Mouse (Mus musculus) adrenal gland, postnatal 14 days (tissue): Measurements from ENCODE around the gene Aprt. TPM values are rescaled to one million over a fixed set of nuclear protein-coding genes. Genes with fewer than 3 reads are reported as not detected.

Source experiments
- DNase-seq: peaks from one replicate; pipeline ENCODE4 v3.0.0; 2021; ENCODE audit warnings: mixed read lengths
- long read RNA-seq, 2 experiments: library from polyadenylated mRNA; stranded (forward); transcript quantifications; one replicate each; pipeline ENCODE4 v2.0.0; 2021
- total RNA-seq: library from RNA; stranded (reverse); gene quantifications from 2 replicates; pipeline ENCODE4 v1.2.3, GENCODE M21; 2021

Gene Aprt
- 71.3 and 74.9 TPM in 2 replicates for total RNA-seq
- long read RNA-seq, experiment 1, transcript Aprt-201 (5 exons, 849 nt), result major isoform, 40 of 46 reads
- long read RNA-seq, experiment 1, partial matches to known transcripts, result 1 of 46 reads
- long read RNA-seq, experiment 1, other reads (novel, unspliced or antisense), result 4 of 46 reads
- long read RNA-seq, experiment 2, transcript Aprt-201 (5 exons, 849 nt), result major isoform, 40 of 50 reads
- long read RNA-seq, experiment 2, partial matches to known transcripts, result 6 of 50 reads
- long read RNA-seq, experiment 2, other reads (novel, unspliced or antisense), result 3 of 50 reads

- DNase-seq, result peak; percentile 97
Measured at GRCm38 (mm10) chr8:122576648-122577022, at the start of gene Aprt. TSS of gene Aprt (minus strand) at chr8:122576909.

- DNase-seq, result no peak
Measured at GRCm38 (mm10) chr8:122625811-122626210, 49.1 kb upstream of the Aprt start.

- DNase-seq, result no peak
Measured at GRCm38 (mm10) chr8:122624653-122625052, 47.9 kb upstream of the Aprt start.

- DNase-seq, result no peak
Measured at GRCm38 (mm10) chr8:122623844-122624642, 47.3 kb upstream of the Aprt start.

GRCm38 (mm10) chr8:122622727-122623126, 46.0 kb upstream of the Aprt start, which contains the start of gene Pabpn1l:
TSS of gene Pabpn1l (minus strand) at chr8:122622739.
- DNase-seq, result no peak

- no peak for DNase-seq
Measured at GRCm38 (mm10) chr8:122620446-122620845, 43.7 kb upstream of the Aprt start.

GRCm38 (mm10) chr8:122618660-122619378, 42.1 kb upstream of the Aprt start:
- DNase-seq, result no peak

- DNase-seq, result peak; percentile 91
Measured at GRCm38 (mm10) chr8:122617947-122618546, 41.3 kb upstream of the Aprt start.

- no peak for DNase-seq
Measured at GRCm38 (mm10) chr8:122616181-122616905, 39.6 kb upstream of the Aprt start.

- peak; percentile 97 for DNase-seq
Measured at GRCm38 (mm10) chr8:122611295-122612133, 34.8 kb upstream of the Aprt start, which contains the start of the genes Galns and Trappc2l. TSS of gene Galns (minus strand) at chr8:122611463. TSS of gene Trappc2l (plus strand) at chr8:122611640.

- DNase-seq, result no peak
Measured at GRCm38 (mm10) chr8:122610612-122611277, 34.0 kb upstream of the Aprt start.

GRCm38 (mm10) chr8:122610209-122610608, 33.5 kb upstream of the Aprt start:
- no peak for DNase-seq

GRCm38 (mm10) chr8:122606810-122607209, 30.1 kb upstream of the Aprt start:
- DNase-seq, result no peak

- no peak for DNase-seq
Measured at GRCm38 (mm10) chr8:122605367-122605766, 28.7 kb upstream of the Aprt start.

GRCm38 (mm10) chr8:122604640-122605039, 27.9 kb upstream of the Aprt start:
- DNase-seq, result no peak

GRCm38 (mm10) chr8:122600666-122601065, 24.0 kb upstream of the Aprt start:
- DNase-seq, result no peak

- DNase-seq, result no peak
Measured at GRCm38 (mm10) chr8:122596031-122596430, 19.3 kb upstream of the Aprt start.

GRCm38 (mm10) chr8:122593783-122594507, 17.2 kb upstream of the Aprt start:
- no peak for DNase-seq

GRCm38 (mm10) chr8:122593240-122593639, 16.5 kb upstream of the Aprt start:
- no peak for DNase-seq
